Mouse (Mus musculus): ENCODE measurements around the gene Dnase1l1.

GRCm38 (mm10) chrX:74283092-74283437, 928 bp upstream of the Dnase1l1 start:
- TF ChIP-seq EP300 (IDR thresholded peaks at IDR 0.05; ENCODE audit: low read depth) (no peak), CTCF (IDR thresholded peaks at IDR 0.05; ENCODE audit: low read depth) (no peak)

Data from liver, embryonic 14.5 days (tissue).